Mouse (Mus musculus) limb, embryonic 12.5 days (tissue): ENCODE measurements around the gene Kazn. TPM values are rescaled to one million over a fixed set of nuclear protein-coding genes. Genes with fewer than 3 reads are reported as not detected.

Experiments
- ATAC-seq: fragments of 200-750 bp; cut with Nextera tagmentation; 2 replicates; pipeline ENCODE4 v1.8.0; 2017; ENCODE audit warnings: low read depth, moderate TSS enrichment; ENCODE audit not compliant: insufficient number of reproducible peaks, insufficient read depth, low FRiP score, low TSS enrichment
- H3K27ac ChIP-seq: fragments of 300-500 bp; sonication (generic); 2 replicates; pipeline ENCODE4 v1.5.1; 2016; ENCODE audit warnings: mild to moderate bottlenecking, moderate library complexity
- H3K27me3 ChIP-seq: fragments of 300-500 bp; sonication (generic); 2 replicates; pipeline ENCODE4 v1.6.1; 2016; ENCODE audit warnings: mild to moderate bottlenecking, moderate library complexity
- H3K36me3 ChIP-seq: fragments of 300-500 bp; sonication (generic); 2 replicates; pipeline ENCODE4 v1.6.1; 2016; ENCODE audit warnings: mild to moderate bottlenecking, moderate library complexity
- H3K4me1 ChIP-seq: fragments of 300-500 bp; sonication (generic); replicated peaks from 2 replicates; pipeline ENCODE4 v1.6.1; 2016
- H3K4me2 ChIP-seq: fragments of 300-500 bp; sonication (generic); 2 replicates; pipeline ENCODE4 v1.6.1; 2016; ENCODE audit warnings: mild to moderate bottlenecking, moderate library complexity
- H3K4me3 ChIP-seq: fragments of 300-500 bp; sonication (generic); replicated peaks from 2 replicates; pipeline ENCODE4 v1.5.1; 2016; ENCODE audit warnings: mild to moderate bottlenecking
- H3K9ac ChIP-seq: fragments of 300-500 bp; sonication (generic); replicated peaks from 2 replicates; pipeline ENCODE4 v1.6.1; 2016; ENCODE audit warnings: mild to moderate bottlenecking, moderate library complexity
- H3K9me3 ChIP-seq: fragments of 300-500 bp; sonication (generic); 2 replicates; pipeline ENCODE4 v1.6.1; 2016; ENCODE audit warnings: mild to moderate bottlenecking, moderate library complexity
- WGBS: fragments of 180-500 bp; shearing (Covaris S2); methylation state at CpG from one replicate; pipeline ENCODE4 v1.1.7; 2016; 5-methylcytosine and 5-hydroxymethylcytosine counted together
- polyA plus RNA-seq: library from polyadenylated mRNA; unstranded; fragments of >200 nt; fragmentation: Nextera tagmentation; extraction: Ambion mirVana; gene quantifications from 2 replicates; pipeline ENCODE4 v1.2.1, GENCODE M21; 2016

Gene Kazn
- polyA plus RNA-seq, 1 experiment from 2014 or later = 13.7 TPM

DNA sequence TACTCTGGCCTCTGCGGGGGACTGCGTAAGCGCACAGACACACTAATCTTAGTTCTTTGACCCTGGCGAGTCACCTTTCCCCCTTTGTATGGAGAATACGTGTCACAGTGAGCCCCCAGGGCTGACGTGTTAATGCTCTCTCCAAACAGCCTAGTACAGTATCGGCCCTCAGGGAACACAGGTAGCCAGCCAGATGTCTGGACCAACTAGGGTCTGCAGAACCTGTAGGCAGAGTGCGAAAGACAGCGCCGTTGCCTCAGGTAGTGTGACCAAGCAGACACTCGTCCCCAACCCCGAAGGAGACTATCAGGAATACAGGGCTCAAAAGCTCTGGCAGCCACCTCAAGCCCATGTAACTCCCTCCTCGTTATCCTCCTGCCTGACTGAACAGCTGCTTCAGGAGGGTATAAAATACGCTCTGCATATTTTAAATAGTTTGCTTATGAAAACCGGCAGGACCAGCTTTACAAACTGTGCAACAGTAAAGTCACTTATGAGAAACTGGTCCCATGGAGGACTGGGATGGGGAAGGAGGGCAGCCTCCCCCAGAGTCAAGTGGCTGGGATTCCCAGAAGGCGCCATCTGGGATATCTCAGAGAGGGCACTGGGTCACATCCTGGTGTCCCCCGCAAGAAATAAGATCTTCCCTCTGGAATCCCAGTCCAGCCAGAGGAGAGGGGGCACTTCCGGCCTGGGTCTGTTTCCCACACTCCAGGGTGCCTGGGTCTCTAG lies 18.0 kb downstream of the Kazn start:
- peak; percentile 44 for ATAC-seq
- Histone ChIP-seq H3K36me3 (no peaks in the 10 kb centered on the region), H3K4me2 (peak overlapping the region; percentile 35), H3K27me3 (no peaks in the 10 kb centered on the region), H3K9me3 (no peaks in the 10 kb centered on the region), H3K9ac (no peak overlapping the region), H3K4me3 (no peak overlapping the region), H3K4me1 (peaks cover 68% of the 10 kb centered on the region), H3K27ac (peak overlapping the region; percentile 87)
- WGBS = 19% methylated on average over 18 of the region's 18 CpGs

GRCm38 (mm10) chr4:142218997-142219396 lies 20.2 kb downstream of the Kazn start:
- no peak overlapping the region for H3K9ac ChIP-seq
- WGBS = 61% methylated on average over 8 of the region's 8 CpGs
- no peak overlapping the region for H3K4me2 ChIP-seq
- no peak for ATAC-seq
- peaks cover 60% of the 10 kb centered on the region for H3K4me1 ChIP-seq
- no peaks in the 10 kb centered on the region for H3K36me3 ChIP-seq
- no peaks in the 10 kb centered on the region for H3K9me3 ChIP-seq
- H3K4me3 ChIP-seq = no peak overlapping the region
- H3K27ac ChIP-seq = no peak overlapping the region
- H3K27me3 ChIP-seq = no peaks in the 10 kb centered on the region

DNA sequence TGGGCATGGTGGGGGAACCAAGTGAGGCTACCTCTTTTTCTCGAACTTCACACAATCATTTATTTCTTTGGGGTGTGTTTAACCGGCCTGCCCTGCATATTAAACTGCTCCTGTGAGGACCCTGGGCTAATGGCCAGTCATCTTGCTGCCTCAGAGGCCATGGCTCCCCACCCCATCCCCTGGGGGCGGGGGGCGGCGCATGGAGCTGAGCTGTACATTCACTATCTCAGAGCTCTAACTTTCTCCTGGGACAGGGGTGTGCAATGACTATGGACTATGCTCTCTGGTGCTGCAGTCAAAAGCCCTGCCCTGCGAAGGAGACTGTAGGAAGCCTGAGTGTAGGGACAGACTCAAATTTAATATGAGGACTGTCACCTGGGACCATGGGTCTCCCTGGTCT lies 22.2 kb downstream of the Kazn start:
- H3K9me3 ChIP-seq = no peaks in the 10 kb centered on the region
- no peak for ATAC-seq
- 79% methylated on average over 6 of the region's 6 CpGs for WGBS
- H3K4me1 ChIP-seq = peaks cover 46% of the 10 kb centered on the region
- no peak overlapping the region for H3K4me2 ChIP-seq
- no peaks in the 10 kb centered on the region for H3K27me3 ChIP-seq
- H3K9ac ChIP-seq = no peak overlapping the region
- H3K27ac ChIP-seq = no peak overlapping the region
- H3K36me3 ChIP-seq = no peaks in the 10 kb centered on the region
- no peak overlapping the region for H3K4me3 ChIP-seq

- no peaks in the 10 kb centered on the region for H3K36me3 ChIP-seq
- no peaks in the 10 kb centered on the region for H3K9me3 ChIP-seq
- no peak for ATAC-seq
- H3K27me3 ChIP-seq = no peaks in the 10 kb centered on the region
- H3K4me1 ChIP-seq = peaks cover 40% of the 10 kb centered on the region
- H3K9ac ChIP-seq = no peak overlapping the region
- no peak overlapping the region for H3K4me2 ChIP-seq
- no peak overlapping the region for H3K4me3 ChIP-seq
- WGBS = 67% methylated on average over 7 of the region's 7 CpGs
- H3K27ac ChIP-seq = no peak overlapping the region
These were observed 23.4 kb downstream of the Kazn start for GRCm38 (mm10) chr4:142215760-142216159.

GRCm38 (mm10) chr4:142214532-142214931 lies 24.7 kb downstream of the Kazn start:
- H3K27me3 ChIP-seq = no peaks in the 10 kb centered on the region
- no peak overlapping the region for H3K27ac ChIP-seq
- WGBS = 83% methylated on average over 6 of the region's 6 CpGs
- no peak overlapping the region for H3K4me3 ChIP-seq
- H3K4me2 ChIP-seq = no peak overlapping the region
- H3K9me3 ChIP-seq = no peaks in the 10 kb centered on the region
- peaks cover 40% of the 10 kb centered on the region for H3K4me1 ChIP-seq
- ATAC-seq = no peak
- no peak overlapping the region for H3K9ac ChIP-seq
- H3K36me3 ChIP-seq = no peaks in the 10 kb centered on the region

- Histone ChIP-seq H3K4me1 (peaks cover 44% of the 10 kb centered on the region), H3K9ac (no peak overlapping the region), H3K4me3 (no peak overlapping the region), H3K36me3 (peaks cover 12% of the 10 kb centered on the region), H3K27ac (no peak overlapping the region), H3K9me3 (no peaks in the 10 kb centered on the region), H3K27me3 (no peaks in the 10 kb centered on the region), H3K4me2 (no peak overlapping the region)
- ATAC-seq = no peak
- WGBS = 81% methylated on average over 9 of the region's 9 CpGs
These were observed 26.8 kb downstream of the Kazn start for GRCm38 (mm10) chr4:142212425-142212824.

DNA sequence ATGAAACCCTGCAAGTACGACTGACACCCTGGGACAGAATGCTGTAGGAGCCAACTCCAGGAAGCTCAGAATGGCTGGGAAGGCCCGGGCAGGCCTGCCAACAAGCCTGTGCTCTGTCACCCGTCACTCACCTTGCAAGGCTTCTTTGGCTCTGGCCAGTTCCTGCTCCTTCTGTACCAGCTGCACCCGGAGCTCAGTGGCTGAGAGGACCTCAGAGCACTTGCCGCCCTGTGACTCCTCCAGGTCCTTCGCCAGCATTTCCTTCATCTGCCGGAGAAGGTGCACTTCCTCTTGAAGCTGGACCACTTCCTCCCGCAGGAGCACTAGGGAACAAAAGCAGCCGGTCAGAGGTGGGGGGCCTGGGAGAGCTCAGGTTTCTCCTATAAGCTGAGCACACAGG lies 29.3 kb downstream of the Kazn start:
- 0 out of 2 replicates have a peak overlapping the region, but pooled peaks have one; percentile 18 for H3K9ac ChIP-seq
- no peaks in the 10 kb centered on the region for H3K27me3 ChIP-seq
- no peak overlapping the region for H3K4me2 ChIP-seq
- peaks cover 38% of the 10 kb centered on the region for H3K4me1 ChIP-seq
- H3K36me3 ChIP-seq = peaks cover 12% of the 10 kb centered on the region
- ATAC-seq = no peak
- peak overlapping the region; percentile 66; the same call in 1 of the 2 replicates for H3K27ac ChIP-seq
- no peaks in the 10 kb centered on the region for H3K9me3 ChIP-seq
- no peak overlapping the region for H3K4me3 ChIP-seq
- 56% methylated on average over 9 of the region's 9 CpGs for WGBS

GRCm38 (mm10) chr4:142209476-142209875 lies 29.7 kb downstream of the Kazn start:
- H3K27ac ChIP-seq = peak overlapping the region; percentile 66; the same call in 1 of the 2 replicates
- WGBS = 75% methylated on average over 7 of the region's 7 CpGs
- H3K9me3 ChIP-seq = no peaks in the 10 kb centered on the region
- peaks cover 12% of the 10 kb centered on the region for H3K36me3 ChIP-seq
- no peaks in the 10 kb centered on the region for H3K27me3 ChIP-seq
- no peak overlapping the region for H3K9ac ChIP-seq
- ATAC-seq = no peak
- H3K4me3 ChIP-seq = no peak overlapping the region
- peaks cover 38% of the 10 kb centered on the region for H3K4me1 ChIP-seq
- H3K4me2 ChIP-seq = no peak overlapping the region

DNA sequence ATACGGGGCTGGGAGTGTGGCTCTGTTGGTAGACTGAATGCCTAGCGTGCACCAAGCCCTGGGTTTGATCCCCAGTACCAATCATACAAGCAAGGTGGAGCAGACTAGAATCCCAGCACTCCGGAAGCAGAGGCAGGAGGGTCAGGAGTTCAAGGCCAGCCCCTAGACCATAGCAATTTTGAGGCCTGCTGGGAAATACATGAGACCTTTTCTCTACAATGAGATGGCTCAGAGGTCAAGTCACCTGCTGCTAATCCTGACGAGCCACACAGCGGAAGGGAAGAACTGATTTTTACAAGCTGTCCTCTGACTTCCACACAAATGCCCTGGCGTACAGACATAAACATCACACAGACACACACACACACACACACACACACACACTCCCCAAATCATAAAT lies 33.5 kb downstream of the Kazn start:
- Histone ChIP-seq H3K27ac (no peak overlapping the region), H3K4me3 (no peak overlapping the region), H3K4me2 (no peak overlapping the region), H3K4me1 (peaks cover 25% of the 10 kb centered on the region), H3K9me3 (0 out of 2 replicates have a peak, but pooled peaks cover 6% of the 10 kb centered on the region), H3K9ac (no peak overlapping the region), H3K27me3 (no peaks in the 10 kb centered on the region), H3K36me3 (peaks cover 17% of the 10 kb centered on the region)
- no peak for ATAC-seq
- WGBS = 89% methylated on average over 6 of the region's 6 CpGs

DNA sequence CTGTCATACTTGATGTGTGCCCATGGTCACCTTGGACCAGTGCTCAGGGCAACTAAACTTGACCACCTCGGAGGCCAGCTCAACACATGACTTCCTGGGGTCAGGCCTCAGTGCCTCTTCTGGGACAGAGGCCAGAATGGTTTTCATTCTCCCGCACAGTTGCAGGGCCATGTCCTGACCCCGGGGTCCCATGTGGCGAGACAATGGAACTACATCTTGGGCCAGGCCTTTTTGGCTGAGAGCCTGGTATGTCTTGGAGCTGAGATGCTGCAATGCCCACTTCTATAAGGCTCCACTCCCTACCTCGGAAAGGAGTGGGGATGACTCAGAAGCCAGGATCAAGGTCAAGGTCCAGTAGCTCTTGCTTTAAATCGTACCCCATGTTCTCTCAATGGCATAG lies 42.6 kb downstream of the Kazn start:
- 0 out of 2 replicates have a peak, but pooled peaks cover 4% of the 10 kb centered on the region for H3K9me3 ChIP-seq
- H3K9ac ChIP-seq = no peak overlapping the region
- H3K27me3 ChIP-seq = no peaks in the 10 kb centered on the region
- H3K36me3 ChIP-seq = peaks cover 7% of the 10 kb centered on the region; the same call in 1 of the 2 replicates
- H3K4me3 ChIP-seq = no peak overlapping the region
- 82% methylated on average over 6 of the region's 6 CpGs for WGBS
- no peak overlapping the region for H3K27ac ChIP-seq
- H3K4me2 ChIP-seq = no peak overlapping the region
- peaks cover 8% of the 10 kb centered on the region; the same call in 1 of the 2 replicates for H3K4me1 ChIP-seq
- no peak for ATAC-seq

DNA sequence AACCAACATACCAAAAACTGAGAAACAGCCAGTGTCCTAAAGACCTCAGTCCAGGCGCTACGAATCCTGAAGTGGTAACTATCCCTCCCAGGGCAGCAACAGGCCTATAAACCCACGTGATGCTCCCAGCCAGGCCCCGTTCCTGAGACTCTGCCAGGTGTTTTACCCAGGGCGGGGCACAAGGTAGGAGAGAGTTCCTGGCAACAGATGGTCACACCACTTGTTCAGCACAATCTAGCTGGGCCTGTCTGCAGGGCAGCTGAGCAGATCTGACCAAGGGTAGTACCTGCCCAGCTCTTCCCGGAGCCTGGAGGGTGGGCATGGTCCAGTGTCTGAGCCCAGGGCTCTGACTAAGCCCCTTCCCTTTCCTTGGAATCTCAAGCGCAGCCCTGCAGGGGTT lies 45.4 kb downstream of the Kazn start:
- 0 out of 2 replicates have a peak, but pooled peaks cover 3% of the 10 kb centered on the region for H3K36me3 ChIP-seq
- peaks cover 8% of the 10 kb centered on the region; the same call in 1 of the 2 replicates for H3K4me1 ChIP-seq
- H3K27ac ChIP-seq = no peak overlapping the region
- no peak for ATAC-seq
- no peak overlapping the region for H3K9ac ChIP-seq
- no peaks in the 10 kb centered on the region for H3K9me3 ChIP-seq
- no peak overlapping the region for H3K4me2 ChIP-seq
- H3K4me3 ChIP-seq = no peak overlapping the region
- WGBS = 62% methylated on average over 7 of the region's 7 CpGs
- H3K27me3 ChIP-seq = no peaks in the 10 kb centered on the region

GRCm38 (mm10) chr4:142193151-142193578 lies 46.0 kb downstream of the Kazn start:
- ATAC-seq = no peak
- H3K4me1 ChIP-seq = peaks cover 8% of the 10 kb centered on the region; the same call in 1 of the 2 replicates
- no peaks in the 10 kb centered on the region for H3K9me3 ChIP-seq
- H3K9ac ChIP-seq = no peak overlapping the region
- no peak overlapping the region for H3K4me3 ChIP-seq
- WGBS = 85% methylated on average over 8 of the region's 8 CpGs
- 0 out of 2 replicates have a peak, but pooled peaks cover 3% of the 10 kb centered on the region for H3K36me3 ChIP-seq
- H3K27ac ChIP-seq = no peak overlapping the region
- H3K27me3 ChIP-seq = no peaks in the 10 kb centered on the region
- H3K4me2 ChIP-seq = no peak overlapping the region
